Mouse (Mus musculus): ENCODE data around the gene Gm20538. TPM values are rescaled to one million over a fixed set of nuclear protein-coding genes. Genes with fewer than 3 reads are reported as not detected.

The Gm20538 gene
- total RNA-seq, 2 experiments from 2014 or later: not detected

DNA sequence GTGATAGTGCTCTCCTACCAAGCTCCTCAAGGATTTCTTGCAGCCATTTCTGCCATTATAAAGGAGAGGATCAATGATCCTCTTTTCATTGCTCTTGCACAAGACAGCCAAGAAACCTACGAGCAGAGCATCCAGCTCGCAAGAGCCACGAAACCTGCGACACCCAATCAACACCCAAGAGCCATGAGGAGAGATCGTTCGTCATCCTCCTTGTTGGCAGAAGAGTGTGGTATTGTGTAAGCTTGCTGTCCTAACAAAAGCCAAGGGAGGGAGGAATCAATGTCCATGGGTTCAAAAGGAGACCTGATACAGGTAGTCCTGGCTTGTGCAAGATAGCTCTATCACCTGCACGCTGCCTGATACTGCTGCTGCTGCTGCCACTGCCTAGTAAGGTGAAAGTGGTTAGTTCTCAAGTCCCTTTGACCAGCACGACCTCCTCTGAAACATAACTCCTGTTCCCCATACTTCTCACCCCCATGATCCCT lies 9.9 kb downstream of the Gm20538 start:
- ATAC-seq (replicated peaks; ENCODE audit: low FRiP score, poor library complexity, severe bottlenecking): no peak

DNA sequence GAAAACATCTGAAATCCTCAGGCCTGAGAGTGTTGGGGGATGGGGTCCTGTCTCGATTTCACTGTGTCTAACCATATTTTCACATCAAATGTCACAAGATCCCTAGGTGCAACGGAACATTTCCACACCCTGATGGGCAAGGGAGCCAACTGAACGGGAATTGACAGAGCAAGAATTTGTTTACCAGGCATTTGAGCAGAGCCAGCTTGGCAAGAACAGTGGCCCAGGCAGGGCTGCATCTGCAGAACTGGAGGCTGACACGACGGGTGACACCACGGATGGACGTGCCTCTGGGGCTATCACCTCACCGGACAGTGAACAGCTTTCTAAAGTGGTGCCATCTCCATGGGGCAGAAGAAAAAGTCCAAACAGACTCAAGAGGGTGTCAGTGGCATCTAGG lies 15.2 kb downstream of the Gm20538 start:
- ATAC-seq (replicated peaks; ENCODE audit: low FRiP score, poor library complexity, severe bottlenecking): no peak

- no peak for ATAC-seq (replicated peaks; ENCODE audit: low FRiP score, poor library complexity, severe bottlenecking)
Observed at GRCm38 (mm10) chr19:44535376-44535775, 17.3 kb downstream of the Gm20538 start.

DNA sequence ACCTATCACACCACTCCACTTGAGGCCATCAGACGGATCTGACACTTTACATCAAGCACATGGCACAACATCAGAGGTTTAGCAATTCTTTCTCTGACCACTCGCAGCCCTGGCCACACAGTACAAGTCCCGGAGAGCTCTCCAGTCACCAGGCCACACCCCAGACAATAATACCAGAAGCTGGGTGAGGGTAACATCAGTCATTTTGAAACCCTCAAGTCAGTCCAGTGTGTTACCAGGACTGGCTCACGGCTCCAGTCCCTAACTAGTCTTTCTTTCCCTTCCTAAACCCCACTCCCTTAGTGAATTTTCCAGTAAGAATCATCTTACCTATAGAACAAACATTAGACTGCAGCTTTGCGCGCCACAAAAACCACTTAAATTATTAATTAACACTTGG lies 22.6 kb downstream of the Gm20538 start:
- ATAC-seq (replicated peaks; ENCODE audit: low FRiP score, poor library complexity, severe bottlenecking): no peak

DNA sequence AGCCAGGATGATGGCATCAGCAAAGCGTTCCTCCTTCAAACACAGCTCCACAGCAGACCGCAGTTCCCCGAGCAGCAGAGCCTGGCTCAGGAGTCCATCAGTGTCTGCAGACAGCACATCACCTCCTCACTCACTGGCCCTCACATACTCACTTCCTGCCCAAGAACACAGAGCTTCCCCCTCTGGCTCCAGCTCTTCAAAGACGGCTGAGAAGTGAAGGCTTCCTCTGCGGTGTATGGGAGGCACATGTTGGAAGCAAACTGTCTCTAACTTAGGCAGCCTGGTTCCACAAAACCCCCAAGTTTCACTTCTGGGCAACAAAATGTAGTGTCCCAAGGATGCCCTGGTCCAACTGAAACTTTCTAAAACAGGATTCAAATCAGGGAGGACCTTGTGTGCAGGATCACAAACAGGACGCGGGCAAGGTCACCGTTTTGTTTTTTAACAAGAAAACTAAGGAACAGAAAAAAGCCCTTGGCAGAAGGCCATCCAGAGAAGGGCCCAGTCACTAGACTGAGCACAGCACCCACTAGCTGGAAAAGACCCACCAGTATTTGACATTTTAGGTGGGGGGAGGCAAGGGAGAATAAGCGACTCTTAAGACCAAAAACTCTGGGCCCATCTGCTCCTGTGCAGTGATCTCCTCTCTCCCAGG lies 27.0 kb downstream of the Gm20538 start:
- no peak for ATAC-seq (replicated peaks; ENCODE audit: low FRiP score, poor library complexity, severe bottlenecking)

GRCm38 (mm10) chr19:44519152-44519551 lies 33.5 kb downstream of the Gm20538 start:
- ATAC-seq (replicated peaks; ENCODE audit: low FRiP score, poor library complexity, severe bottlenecking): no peak

- ATAC-seq (replicated peaks; ENCODE audit: low FRiP score, poor library complexity, severe bottlenecking): no peak
Observed at GRCm38 (mm10) chr19:44517996-44518768, 34.4 kb downstream of the Gm20538 start.

- no peak for ATAC-seq (replicated peaks; ENCODE audit: low FRiP score, poor library complexity, severe bottlenecking)
Observed at GRCm38 (mm10) chr19:44515769-44516168, 36.9 kb downstream of the Gm20538 start.

- ATAC-seq (replicated peaks; ENCODE audit: low FRiP score, poor library complexity, severe bottlenecking): no peak
Observed at GRCm38 (mm10) chr19:44514521-44515451, 37.8 kb downstream of the Gm20538 start.

- no peak for ATAC-seq (replicated peaks; ENCODE audit: low FRiP score, poor library complexity, severe bottlenecking)
Observed at GRCm38 (mm10) chr19:44513921-44514482, 38.6 kb downstream of the Gm20538 start.

DNA sequence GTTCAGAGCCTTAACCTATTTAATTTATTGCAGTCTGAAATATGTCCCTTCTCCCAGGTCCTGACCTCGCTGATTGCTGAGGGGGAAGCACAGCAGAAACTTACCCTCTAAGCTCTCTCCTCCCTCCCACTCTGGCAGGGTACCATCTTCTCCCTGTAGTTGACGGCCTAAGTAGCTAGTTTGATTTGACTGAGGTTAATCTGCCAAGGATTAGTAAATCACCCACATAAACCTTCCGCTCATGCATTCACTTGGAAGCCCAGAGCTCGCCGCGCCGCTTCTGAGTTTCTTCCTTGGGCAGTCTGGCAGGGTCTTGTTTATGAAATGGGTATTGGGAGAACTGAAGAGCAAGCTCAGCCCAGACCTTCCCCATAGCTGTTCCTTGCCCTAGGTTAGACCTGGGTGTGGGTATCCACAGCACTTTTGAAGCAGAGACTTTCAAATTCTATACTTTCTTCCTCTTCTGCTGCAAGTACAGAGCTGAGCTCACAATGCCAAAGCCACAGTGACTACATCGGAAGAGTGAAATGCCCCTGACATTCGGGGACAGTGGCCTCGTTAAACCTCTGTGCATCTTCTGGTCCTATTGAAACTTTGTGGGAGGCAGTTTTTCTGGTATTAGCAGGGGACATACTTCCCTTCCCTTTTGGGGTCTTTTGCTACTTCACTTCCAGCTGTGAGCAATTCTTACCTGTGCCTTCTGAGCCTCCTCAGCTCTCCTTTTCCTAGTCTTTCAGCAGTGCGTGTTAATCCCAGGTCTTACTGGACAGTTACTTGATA lies 39.4 kb downstream of the Gm20538 start:
- no peak for ATAC-seq (replicated peaks; ENCODE audit: low FRiP score, poor library complexity, severe bottlenecking)

DNA sequence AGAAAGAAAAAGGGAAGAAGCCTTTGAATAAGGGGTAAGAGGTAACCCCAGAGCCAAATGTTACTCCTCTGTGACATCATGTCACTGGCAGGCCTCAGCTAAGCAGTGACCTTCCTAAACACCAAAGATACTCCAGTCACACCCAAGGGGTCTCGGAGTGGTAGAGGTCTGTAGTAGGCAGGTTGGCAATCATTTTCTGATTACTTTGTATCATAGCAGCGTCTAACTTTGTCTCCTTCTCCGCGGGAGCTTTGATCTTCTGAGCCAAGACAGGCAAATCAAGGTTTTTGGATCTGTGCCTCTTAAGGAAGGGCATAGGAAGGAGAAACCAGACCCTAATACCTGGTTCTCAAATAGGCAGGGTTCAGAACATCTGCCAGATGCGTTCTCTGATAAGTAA lies 40.0 kb downstream of the Gm20538 start:
- no peak for ATAC-seq (replicated peaks; ENCODE audit: low FRiP score, poor library complexity, severe bottlenecking)

DNA sequence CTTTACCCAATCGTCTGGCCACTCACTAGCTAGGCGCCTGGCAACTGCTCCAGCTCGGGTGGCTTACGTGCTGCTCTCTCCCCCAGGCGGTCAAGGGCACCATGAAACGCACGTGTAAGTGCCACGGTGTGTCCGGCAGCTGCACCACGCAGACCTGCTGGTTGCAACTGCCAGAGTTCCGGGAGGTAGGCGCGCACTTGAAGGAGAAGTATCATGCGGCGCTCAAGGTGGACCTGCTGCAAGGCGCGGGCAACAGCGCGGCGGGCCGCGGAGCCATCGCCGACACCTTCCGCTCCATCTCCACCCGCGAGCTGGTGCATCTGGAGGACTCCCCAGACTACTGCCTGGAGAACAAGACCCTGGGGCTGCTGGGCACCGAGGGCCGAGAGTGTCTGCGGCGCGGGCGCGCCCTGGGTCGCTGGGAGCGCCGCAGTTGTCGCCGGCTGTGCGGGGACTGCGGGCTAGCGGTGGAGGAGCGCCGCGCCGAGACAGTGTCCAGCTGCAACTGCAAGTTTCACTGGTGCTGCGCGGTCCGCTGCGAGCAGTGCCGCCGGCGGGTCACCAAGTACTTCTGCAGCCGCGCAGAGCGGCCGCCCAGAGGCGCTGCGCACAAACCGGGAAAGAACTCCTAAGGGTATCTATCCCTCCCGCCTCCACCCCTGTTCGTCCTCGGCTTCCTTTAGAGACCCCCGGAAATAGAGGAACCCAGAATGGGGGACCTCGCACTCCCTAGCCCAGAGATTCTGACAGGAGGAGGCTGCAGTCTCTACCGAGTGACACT lies 41.0 kb downstream of the Gm20538 start:
- no peak for ATAC-seq (replicated peaks; ENCODE audit: low FRiP score, poor library complexity, severe bottlenecking)

DNA sequence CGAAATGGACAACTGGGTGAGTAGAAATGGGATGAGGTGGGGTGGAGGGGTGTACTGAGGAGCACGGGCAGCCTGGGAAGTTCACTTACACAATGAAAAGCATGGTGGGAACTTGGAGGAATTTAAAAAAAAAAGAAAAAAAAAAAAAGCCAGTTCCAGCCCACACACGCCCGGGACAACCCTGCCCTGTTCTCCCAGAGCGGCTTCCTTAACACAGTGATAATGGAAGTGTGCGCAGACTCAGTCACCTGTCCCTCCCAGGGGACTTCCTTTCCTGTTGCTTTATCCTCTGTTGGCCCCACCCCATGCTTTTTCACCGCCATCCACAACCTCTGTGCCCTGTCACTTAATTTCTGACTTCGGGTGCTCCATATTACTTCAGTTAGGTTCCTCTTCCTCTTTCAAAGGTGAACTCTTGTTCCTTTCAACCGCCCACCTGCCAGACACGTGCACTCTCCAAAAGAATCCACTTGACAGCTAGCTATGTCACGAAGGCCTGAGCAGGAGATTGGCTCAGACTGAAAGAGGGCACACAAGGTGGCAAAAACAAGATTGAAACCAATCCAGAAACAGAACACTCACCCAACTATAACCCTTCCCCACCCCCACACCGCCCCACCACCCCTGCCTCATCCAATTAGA lies 42.0 kb downstream of the Gm20538 start:
- ATAC-seq (replicated peaks; ENCODE audit: low FRiP score, poor library complexity, severe bottlenecking): no peak

GRCm38 (mm10) chr19:44502741-44503140 lies 49.9 kb downstream of the Gm20538 start:
- no peak for ATAC-seq (replicated peaks; ENCODE audit: low FRiP score, poor library complexity, severe bottlenecking)

DNA sequence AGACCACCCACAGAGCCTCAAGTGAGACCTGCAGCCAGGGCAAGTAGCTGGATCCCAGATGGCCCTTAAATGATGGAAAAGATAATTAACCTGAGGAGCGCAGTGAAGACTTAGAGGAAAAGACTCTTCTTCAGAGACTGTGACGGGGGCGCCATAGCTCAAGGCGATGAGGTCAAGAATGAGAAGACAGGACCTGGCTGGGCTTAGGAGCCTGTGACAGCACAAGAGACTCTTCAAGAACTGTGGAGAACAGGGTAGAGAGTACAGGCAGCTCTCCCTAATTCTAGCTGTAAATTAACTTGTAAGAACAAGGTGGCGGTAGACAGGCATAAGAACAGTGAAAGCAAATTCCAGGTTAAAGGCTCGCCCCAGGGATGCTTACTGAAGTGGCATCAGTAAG lies 50.7 kb downstream of the Gm20538 start:
- ATAC-seq (replicated peaks; ENCODE audit: low FRiP score, poor library complexity, severe bottlenecking): no peak

DNA sequence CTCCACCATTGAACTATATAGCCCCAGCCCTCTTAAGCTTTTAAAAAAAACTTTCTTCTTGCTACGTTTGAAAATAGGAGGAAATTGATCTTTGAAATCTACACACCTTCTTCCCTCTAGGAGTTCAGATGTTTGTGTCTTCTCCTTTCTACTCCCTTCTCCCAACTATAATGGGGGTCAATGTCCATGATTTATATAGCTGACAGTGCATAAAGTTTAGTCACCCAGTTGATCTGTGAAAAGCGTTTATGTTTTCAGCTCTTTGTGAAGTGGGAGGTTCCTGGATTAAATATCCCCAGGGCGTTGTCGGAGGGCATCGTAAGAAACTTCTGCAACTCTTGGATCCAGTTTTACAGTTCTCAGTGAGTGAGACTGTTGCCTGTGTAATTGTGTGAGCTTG lies 52.4 kb downstream of the Gm20538 start:
- ATAC-seq (replicated peaks; ENCODE audit: low FRiP score, poor library complexity, severe bottlenecking): no peak

- ATAC-seq (replicated peaks; ENCODE audit: low FRiP score, poor library complexity, severe bottlenecking): no peak
Observed at GRCm38 (mm10) chr19:44498936-44499335, 53.7 kb downstream of the Gm20538 start.
